Mouse (Mus musculus) activated CD4-positive, CD25-positive, alpha-beta regulatory T cell, adult 9 weeks (primary cell): ENCODE results near the gene Sbpl. TPM values are rescaled to one million over a fixed set of nuclear protein-coding genes. Genes with fewer than 3 reads are reported as not detected.

Experiments used
- polyA plus RNA-seq: library from polyadenylated mRNA; unstranded; fragments of 100-300 nt; shearing (Covaris generic); gene quantifications from one replicate; pipeline ENCODE4 v1.2.1, GENCODE M21; 2017

The Sbpl gene
- not detected for polyA plus RNA-seq

GRCm38 (mm10) chr17:23955174-23955573 is at the start of gene Sbpl:
Sbpl (minus strand) TSS chr17:23955274.

GRCm38 (mm10) chr17:23997901-23998300 is 42.8 kb upstream of the Sbpl start, which contains the start of gene Prss22:
Prss22 (minus strand) TSS chr17:23998100.

DNA sequence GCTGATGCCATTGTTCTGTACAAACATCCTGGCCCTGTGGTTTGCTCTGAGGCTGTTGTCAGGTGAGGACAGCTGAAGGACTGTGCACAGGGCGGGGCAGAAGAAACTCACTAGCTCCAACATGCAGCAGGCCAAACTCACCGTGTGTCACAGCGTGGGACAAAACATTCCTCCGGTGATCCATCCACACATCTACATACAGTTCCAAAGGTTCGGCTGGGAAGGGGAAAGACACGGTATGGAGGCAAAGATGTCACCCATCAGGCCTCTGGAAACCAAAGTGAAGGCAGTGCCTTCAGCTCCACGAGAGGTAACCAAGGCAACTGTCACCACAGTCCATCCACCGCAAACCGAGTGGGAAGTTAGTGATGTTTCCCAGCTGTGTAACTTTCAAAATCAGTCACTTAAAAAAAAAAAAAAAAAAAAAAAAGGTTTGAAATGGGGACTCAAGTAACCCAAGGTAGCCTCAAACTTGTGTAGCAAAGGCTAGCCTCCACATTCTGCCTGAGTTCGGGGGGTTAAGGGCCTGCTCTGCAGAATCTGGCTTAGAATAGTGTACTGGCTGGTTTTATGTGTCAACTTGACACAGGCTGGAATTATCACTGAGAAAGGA is 25.3 kb upstream of the Sbpl start, which contains the start of gene Prss30:
Gene Prss30, minus strand, starts transcription at position 270 of the 613 bp plus-strand sequence.

GRCm38 (mm10) chr17:23941372-23941771 is 13.7 kb downstream of the Sbpl start, which contains the start of gene Sbp:
Sbp (plus strand) TSS chr17:23941672.

GRCm38 (mm10) chr17:23917158-23917557 is 37.9 kb downstream of the Sbpl start, which contains the start of gene Dcpp3:
Dcpp3 (plus strand) TSS chr17:23917458.

Other genes starting within 250 kb of the Sbpl start
- not detected for gene 1520401A03Rik, start 232.5 kb downstream of the Sbpl start, polyA plus RNA-seq
- 19.9 TPM for gene Pkmyt1, start 228.9 kb downstream of the Sbpl start, polyA plus RNA-seq
- gene Paqr4, start 214.4 kb downstream of the Sbpl start, polyA plus RNA-seq = 8.8 TPM
- gene Kremen2, start 209.4 kb downstream of the Sbpl start, polyA plus RNA-seq = 5.7 TPM
- gene Flywch1, start 183.7 kb downstream of the Sbpl start, polyA plus RNA-seq = 31.6 TPM
- gene Flywch2, start 169.2 kb downstream of the Sbpl start, polyA plus RNA-seq = 4.9 TPM
- 454 TPM for gene Srrm2, start 164.7 kb downstream of the Sbpl start, polyA plus RNA-seq
- 708 TPM for gene Elob, start 126.1 kb downstream of the Sbpl start, polyA plus RNA-seq
- gene Prss33, start 119.2 kb downstream of the Sbpl start, polyA plus RNA-seq = 0.49 TPM
- not detected for gene Prss32, start 111.4 kb downstream of the Sbpl start, polyA plus RNA-seq
- 5.6 TPM for gene Prss41, start 111.1 kb downstream of the Sbpl start, polyA plus RNA-seq
- gene Prss21, start 87.2 kb downstream of the Sbpl start, polyA plus RNA-seq = not detected
- gene Dcpp1, start 74.4 kb downstream of the Sbpl start, polyA plus RNA-seq = not detected
- not detected for gene Dcpp2, start 74.4 kb downstream of the Sbpl start, polyA plus RNA-seq
- gene Dcpp3, start 37.8 kb downstream of the Sbpl start, polyA plus RNA-seq = not detected
- gene Sbp, start 13.6 kb downstream of the Sbpl start, polyA plus RNA-seq = not detected
- 0.61 TPM for gene Prss30, start 25.3 kb upstream of the Sbpl start, polyA plus RNA-seq
- gene Prss22, start 42.8 kb upstream of the Sbpl start, polyA plus RNA-seq = not detected
- 0.88 TPM for gene Prss27, start 82.9 kb upstream of the Sbpl start, polyA plus RNA-seq
- gene Kctd5, start 118.2 kb upstream of the Sbpl start, polyA plus RNA-seq = 8.6 TPM
- gene Pdpk1, start 195.7 kb upstream of the Sbpl start, polyA plus RNA-seq = 59.4 TPM
- 43.3 TPM for gene Amdhd2, start 208.5 kb upstream of the Sbpl start, polyA plus RNA-seq
- 362 TPM for gene Atp6v0c, start 214.4 kb upstream of the Sbpl start, polyA plus RNA-seq